Mouse (Mus musculus) brain, embryonic 14.5 days (tissue): ENCODE measurements around the gene Cmpk1.

ENCODE experiments used
- CTCF ChIP-seq: fragments of 200-500 bp; IDR thresholded peaks from 2 replicates; pipeline ENCODE4 v1.5.1; 2012; ENCODE audit warnings: inconsistent platforms, mild to moderate bottlenecking, moderate library complexity, borderline replicate concordance; ENCODE audit not compliant: insufficient read depth, insufficient read length; ENCODE audit errors: extremely low read depth
- POLR2A ChIP-seq: fragments of 200-500 bp; IDR thresholded peaks from 2 replicates; pipeline ENCODE4 v1.6.1; 2012; ENCODE audit warnings: mild to moderate bottlenecking, inconsistent platforms, borderline replicate concordance; ENCODE audit not compliant: poor library complexity, insufficient read depth, insufficient read length, severe bottlenecking; ENCODE audit errors: extremely low read depth

DNA sequence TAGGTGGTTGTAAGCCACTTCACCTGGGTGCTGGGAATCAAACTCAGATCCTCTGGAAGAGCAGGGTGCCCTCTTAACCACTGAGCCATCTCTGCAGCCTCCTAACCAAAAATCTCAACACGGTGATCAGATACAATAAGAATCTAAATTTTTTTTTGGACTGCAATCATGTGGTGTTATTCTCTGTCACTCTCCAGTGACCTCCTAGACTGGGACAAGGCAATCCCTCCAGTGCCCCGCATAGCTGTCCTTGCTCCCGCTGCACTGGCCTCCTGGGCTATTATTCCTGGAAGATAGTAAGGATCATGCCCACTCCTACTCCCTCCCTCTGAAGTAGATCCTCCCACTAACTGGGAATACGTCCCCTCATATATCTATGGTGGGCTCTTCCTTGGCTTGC, 45.7 kb downstream of the Cmpk1 start:
- no peak for TF ChIP-seq CTCF
- TF ChIP-seq POLR2A = no peak
